Mouse (Mus musculus) frontal cortex, adult (tissue): ENCODE measurements around the gene Kdelr2.

Source experiments
- ATAC-seq: cut with Nextera tagmentation; 2 replicates; pipeline ENCODE4 v1.9.2; 2017; ENCODE audit warnings: mild to moderate bottlenecking, moderate library complexity, mixed read lengths; ENCODE audit not compliant: low TSS enrichment

Gene Kdelr2

GRCm38 (mm10) chr5:143400501-143400900, 3.1 kb upstream of the Kdelr2 start:
- no peak for ATAC-seq

GRCm38 (mm10) chr5:143401556-143401955, 2.1 kb upstream of the Kdelr2 start:
- ATAC-seq: no peak

- peak; percentile 27; the same call in 1 of the 2 replicates for ATAC-seq
These were observed 701 bp downstream of the Kdelr2 start for GRCm38 (mm10) chr5:143404148-143404930.

- no peak for ATAC-seq
These were observed 1.6 kb downstream of the Kdelr2 start for GRCm38 (mm10) chr5:143405200-143405599.

- no peak for ATAC-seq
These were observed 2.9 kb downstream of the Kdelr2 start for GRCm38 (mm10) chr5:143406548-143406947.

- ATAC-seq: no peak
These were observed 5.6 kb downstream of the Kdelr2 start for GRCm38 (mm10) chr5:143409239-143409638.

GRCm38 (mm10) chr5:143410841-143411395, 7.3 kb downstream of the Kdelr2 start:
- ATAC-seq: peak; percentile 91

GRCm38 (mm10) chr5:143421484-143421883, 17.8 kb downstream of the Kdelr2 start:
- no peak for ATAC-seq

GRCm38 (mm10) chr5:143422990-143423389, 19.4 kb downstream of the Kdelr2 start:
- ATAC-seq: no peak

GRCm38 (mm10) chr5:143423899-143424519, 20.4 kb downstream of the Kdelr2 start:
- ATAC-seq: peak; percentile 67; the same call in 1 of the 2 replicates

GRCm38 (mm10) chr5:143434421-143434820, 30.8 kb downstream of the Kdelr2 start:
- ATAC-seq: no peak

- no peak for ATAC-seq
These were observed 37.7 kb downstream of the Kdelr2 start for GRCm38 (mm10) chr5:143441298-143441697.

- ATAC-seq: no peak
These were observed 38.1 kb downstream of the Kdelr2 start for GRCm38 (mm10) chr5:143441753-143442152.

GRCm38 (mm10) chr5:143463671-143464070, 60.0 kb downstream of the Kdelr2 start:
- no peak for ATAC-seq

GRCm38 (mm10) chr5:143464100-143464756, 60.6 kb downstream of the Kdelr2 start, which contains the start of gene Daglb:
Daglb (plus strand) TSS chr5:143464584.
- ATAC-seq: peak; percentile 96

- peak; percentile 41; the same call in 1 of the 2 replicates for ATAC-seq
These were observed 61.1 kb downstream of the Kdelr2 start for GRCm38 (mm10) chr5:143464757-143465118.

GRCm38 (mm10) chr5:143465156-143466085, 61.8 kb downstream of the Kdelr2 start:
- ATAC-seq: no peak

GRCm38 (mm10) chr5:143466891-143467669, 63.4 kb downstream of the Kdelr2 start:
- ATAC-seq: no peak

GRCm38 (mm10) chr5:143467931-143468330, 64.3 kb downstream of the Kdelr2 start:
- ATAC-seq: no peak

GRCm38 (mm10) chr5:143469628-143470027, 66.0 kb downstream of the Kdelr2 start:
- no peak for ATAC-seq
